Mouse (Mus musculus) intestine, postnatal 0 days (tissue): ENCODE results near the gene Dhrs4. TPM values are rescaled to one million over a fixed set of nuclear protein-coding genes. Genes with fewer than 3 reads are reported as not detected.

Experiments
- ATAC-seq: fragments of 200-750 bp; cut with Nextera tagmentation; 2 replicates; pipeline ENCODE4 v1.8.0; 2017; ENCODE audit warnings: mild to moderate bottlenecking, moderate TSS enrichment, moderate library complexity
- H3K27ac ChIP-seq: fragments of 300-500 bp; sonication (generic); 2 replicates; pipeline ENCODE4 v1.5.1; 2014; ENCODE audit warnings: mild to moderate bottlenecking, low read depth, low read length, moderate library complexity
- H3K27me3 ChIP-seq: fragments of 300-500 bp; sonication (generic); replicated peaks from 2 replicates; pipeline ENCODE4 v1.6.1; 2014; ENCODE audit warnings: low read length, mixed read lengths; ENCODE audit not compliant: control insufficient read depth, insufficient read depth
- H3K36me3 ChIP-seq: fragments of 300-500 bp; sonication (generic); 2 replicates; pipeline ENCODE4 v1.6.1; 2014; ENCODE audit warnings: mild to moderate bottlenecking, moderate library complexity; ENCODE audit not compliant: control insufficient read depth, insufficient read depth
- H3K4me1 ChIP-seq: fragments of 300-500 bp; sonication (generic); replicated peaks from 2 replicates; pipeline ENCODE4 v1.6.1; 2014; ENCODE audit warnings: antibody characterized with exemption, low read length, mixed read lengths; ENCODE audit not compliant: control insufficient read depth, insufficient read depth
- H3K4me2 ChIP-seq: fragments of 300-500 bp; sonication (generic); replicated peaks from 2 replicates; pipeline ENCODE4 v1.6.1; 2014; ENCODE audit warnings: low read depth, mild to moderate bottlenecking, moderate library complexity
- H3K4me3 ChIP-seq: fragments of 300-500 bp; sonication (generic); 2 replicates; pipeline ENCODE4 v1.5.1; 2014; ENCODE audit warnings: low read depth, low read length
- H3K9ac ChIP-seq: fragments of 300-500 bp; sonication (generic); 2 replicates; pipeline ENCODE4 v1.6.1; 2014; ENCODE audit warnings: mild to moderate bottlenecking, low read depth, low read length
- H3K9me3 ChIP-seq: fragments of 300-500 bp; sonication (generic); 2 replicates; pipeline ENCODE4 v1.6.1; 2016; ENCODE audit warnings: mixed run types; ENCODE audit not compliant: control insufficient read depth
- CTCF ChIP-seq: sonication (generic); IDR thresholded peaks from 2 replicates; pipeline ENCODE4 v1.5.1; 2016; ENCODE audit warnings: low read depth, mild to moderate bottlenecking, control low read depth, antibody characterized with exemption, moderate library complexity
- WGBS: fragments of 180-500 bp; shearing (Covaris S2); extraction: QIAGEN DNeasy Blood & Tissue Kit; methylation state at CpG from one replicate; pipeline ENCODE4 v1.1.7; 2014; 5-methylcytosine and 5-hydroxymethylcytosine counted together
- polyA plus RNA-seq: library from polyadenylated mRNA; unstranded; fragments of >200 nt; fragmentation: Nextera tagmentation; extraction: Ambion mirVana; gene quantifications from 2 replicates; pipeline ENCODE4 v1.2.1, GENCODE M21; 2015

Gene Dhrs4
- polyA plus RNA-seq, 1 experiment from 2014 or later = 133 TPM

DNA sequence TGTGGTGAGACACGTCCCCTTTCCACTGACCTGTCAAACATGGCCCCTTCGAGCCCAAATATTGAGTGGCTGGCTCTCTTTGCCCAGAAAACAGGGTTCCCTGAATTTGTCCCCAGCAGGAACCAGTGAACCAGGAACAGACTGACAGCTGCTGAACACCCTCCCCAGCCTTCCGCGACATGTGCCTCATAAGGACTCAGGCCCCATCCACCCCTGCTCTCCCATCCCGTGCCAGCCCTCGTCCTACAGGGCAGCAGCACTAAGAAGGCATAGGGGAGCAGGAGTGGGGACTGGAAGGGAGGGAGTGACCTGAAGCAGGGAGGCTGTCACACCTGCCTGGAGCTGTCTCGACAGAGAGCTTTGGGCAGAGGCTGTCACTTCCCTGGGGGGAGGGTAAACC lies 29.2 kb downstream of the Dhrs4 start:
- Histone ChIP-seq H3K9ac (no peak overlapping the region), H3K4me3 (no peak overlapping the region), H3K4me2 (no peak overlapping the region), H3K36me3 (no peaks in the 10 kb centered on the region), H3K9me3 (no peaks in the 10 kb centered on the region), H3K27me3 (no peaks in the 10 kb centered on the region), H3K4me1 (no peaks in the 10 kb centered on the region), H3K27ac (no peak overlapping the region)
- WGBS = 54% methylated on average over 7 of the region's 7 CpGs
- TF ChIP-seq CTCF = no peak
- ATAC-seq = no peak

GRCm38 (mm10) chr14:55509540-55509939 lies 31.0 kb downstream of the Dhrs4 start:
- H3K4me1 ChIP-seq = no peaks in the 10 kb centered on the region
- no peaks in the 10 kb centered on the region for H3K36me3 ChIP-seq
- no peaks in the 10 kb centered on the region for H3K27me3 ChIP-seq
- H3K27ac ChIP-seq = no peak overlapping the region
- TF ChIP-seq CTCF = no peak
- WGBS = 74% methylated on average over 10 of the region's 10 CpGs
- H3K4me2 ChIP-seq = no peak overlapping the region
- no peak for ATAC-seq
- no peaks in the 10 kb centered on the region for H3K9me3 ChIP-seq
- H3K9ac ChIP-seq = no peak overlapping the region
- H3K4me3 ChIP-seq = no peak overlapping the region

- H3K9me3 ChIP-seq = no peaks in the 10 kb centered on the region
- no peaks in the 10 kb centered on the region for H3K36me3 ChIP-seq
- no peak within 1 kb of the TSS for H3K4me3 ChIP-seq
- no peak within 1 kb of the TSS for H3K9ac ChIP-seq
- ATAC-seq = no peak
- TF ChIP-seq CTCF = no peak
- no peak within 1 kb of the TSS for H3K4me2 ChIP-seq
- no peaks in the 10 kb centered on the region for H3K4me1 ChIP-seq
- H3K27ac ChIP-seq = no peak within 1 kb of the TSS
- no peaks in the 10 kb centered on the region for H3K27me3 ChIP-seq
- WGBS = 71% methylated on average over 22 of the region's 22 CpGs
Measured at GRCm38 (mm10) chr14:55510125-55510731, 31.7 kb downstream of the Dhrs4 start, which contains the start of gene Cpne6. Gene Cpne6, plus strand, starts transcription at chr14:55510445.

DNA sequence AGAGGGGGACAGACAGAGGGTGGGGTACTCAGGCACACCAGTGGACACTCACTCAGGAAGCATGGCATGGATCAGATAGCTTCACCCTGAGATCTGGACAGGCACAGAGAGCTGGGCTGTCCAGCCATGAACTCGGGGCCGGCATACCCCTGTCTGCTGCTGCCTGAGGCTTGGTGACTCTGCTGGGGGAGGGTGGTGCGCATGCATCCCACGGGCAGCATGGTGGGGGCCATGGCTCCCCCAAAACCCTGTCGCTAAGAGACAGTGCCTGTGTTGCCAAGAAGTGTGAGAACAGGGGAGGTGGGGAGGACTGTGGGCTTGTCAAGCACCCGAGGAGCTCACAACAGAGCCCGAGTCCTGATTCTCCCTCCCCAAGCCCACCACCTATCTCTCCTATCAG lies 32.5 kb downstream of the Dhrs4 start:
- Histone ChIP-seq H3K4me3 (no peak overlapping the region), H3K9me3 (no peaks in the 10 kb centered on the region), H3K4me2 (no peak overlapping the region), H3K27me3 (no peaks in the 10 kb centered on the region), H3K4me1 (no peaks in the 10 kb centered on the region), H3K9ac (no peak overlapping the region), H3K27ac (no peak overlapping the region), H3K36me3 (no peaks in the 10 kb centered on the region)
- no peak for ATAC-seq
- TF ChIP-seq CTCF = no peak
- 41% methylated on average over 7 of the region's 7 CpGs for WGBS

GRCm38 (mm10) chr14:55513927-55514326 lies 35.4 kb downstream of the Dhrs4 start:
- Histone ChIP-seq H3K4me1 (no peaks in the 10 kb centered on the region), H3K27me3 (no peaks in the 10 kb centered on the region), H3K9me3 (no peaks in the 10 kb centered on the region), H3K9ac (no peak overlapping the region), H3K27ac (no peak overlapping the region), H3K4me2 (no peak overlapping the region), H3K36me3 (no peaks in the 10 kb centered on the region), H3K4me3 (no peak overlapping the region)
- WGBS = 35% methylated on average over 10 of the region's 10 CpGs
- ATAC-seq = no peak
- TF ChIP-seq CTCF = no peak

- Histone ChIP-seq H3K4me3 (no peak overlapping the region), H3K36me3 (no peaks in the 10 kb centered on the region), H3K4me2 (no peak overlapping the region), H3K9ac (no peak overlapping the region), H3K27me3 (peaks cover 6% of the 10 kb centered on the region; the same call in 1 of the 2 replicates), H3K9me3 (no peaks in the 10 kb centered on the region), H3K4me1 (no peaks in the 10 kb centered on the region), H3K27ac (no peak overlapping the region)
- TF ChIP-seq CTCF = no peak
- 87% methylated on average over 4 of the region's 4 CpGs for WGBS
- no peak for ATAC-seq
Measured at GRCm38 (mm10) chr14:55515846-55516245, 37.3 kb downstream of the Dhrs4 start.

- Histone ChIP-seq H3K4me1 (no peaks in the 10 kb centered on the region), H3K27me3 (peaks cover 16% of the 10 kb centered on the region), H3K36me3 (no peaks in the 10 kb centered on the region), H3K4me3 (no peak overlapping the region), H3K9ac (no peak overlapping the region), H3K27ac (no peak overlapping the region), H3K4me2 (no peak overlapping the region), H3K9me3 (no peaks in the 10 kb centered on the region)
- TF ChIP-seq CTCF = no peak
- 55% methylated on average over 2 of the region's 2 CpGs for WGBS
- ATAC-seq = no peak
Measured at GRCm38 (mm10) chr14:55518897-55519296, 40.3 kb downstream of the Dhrs4 start.
